ENCODE assay signal across 8 mouse cellular contexts in genomic region chr7:127895442-127895841, GRCm38 (mm10). TPM values are rescaled to one million over a fixed set of nuclear protein-coding genes. Genes with fewer than 3 reads are reported as not detected.
DNase-seq lines count a peak whose midpoint lies in the region; ATAC-seq and TF ChIP-seq lines count a peak whose summit lies in the region.

Gm21974 (minus strand) TSS chr7:127895454.
Vkorc1 (minus strand) TSS chr7:127895617.

- intact Hi-C loops in left cerebral cortex, postnatal 36 days (cut with DNase I) = no loop called here

- peak within 1 kb of the TSS; percentile 51 for H3K9ac ChIP-seq in intestine, postnatal 0 days (ENCODE audit: low read depth, low read length)

- peak; percentile 75 for TF ChIP-seq CTCF in intestine, postnatal 0 days (IDR thresholded peaks at IDR 0.05; ENCODE audit: low read depth)

- H3K27me3 ChIP-seq in embryonic facial prominence, embryonic 10.5 days (replicated peaks; ENCODE audit: low read depth, poor library complexity, severe bottlenecking) = no peaks in the 10 kb centered on the region
- H3K27me3 ChIP-seq in intestine, postnatal 0 days (replicated peaks; ENCODE audit: control insufficient read depth, insufficient read depth, low read length) = no peaks in the 10 kb centered on the region
- H3K27me3 ChIP-seq in midbrain, embryonic 10.5 days (ENCODE audit: low read depth, poor library complexity, severe bottlenecking) = no peaks in the 10 kb centered on the region

- DNase-seq in adrenal gland, postnatal 14 days = peak; percentile 96
- DNase-seq in embryonic facial prominence, embryonic 10.5 days (ENCODE audit: low spot score) = peak; percentile 97
- peak; percentile 93 for DNase-seq in left cerebral cortex, postnatal 36 days (ENCODE audit: low spot score in 2 of 2)
- peak; percentile 91 for DNase-seq in midbrain, embryonic 10.5 days (ENCODE audit: low spot score)
- peak; percentile 95 to 96 for DNase-seq in right cerebral cortex, postnatal 36 days (ENCODE audit: low spot score in 2 of 2)
- DNase-seq in urinary bladder, postnatal 4 days (ENCODE audit: low spot score in 2 of 2) = peak; percentile 94 to 95

- H3K4me1 ChIP-seq in embryonic facial prominence, embryonic 10.5 days = peaks cover 19% of the 10 kb centered on the region
- peaks cover 6% of the 10 kb centered on the region; the same call in 1 of the 2 replicates for H3K4me1 ChIP-seq in intestine, postnatal 0 days (replicated peaks; ENCODE audit: control insufficient read depth, insufficient read depth, low read length)
- peaks cover 17% of the 10 kb centered on the region for H3K4me1 ChIP-seq in midbrain, embryonic 10.5 days

- H3K9me3 ChIP-seq in embryonic facial prominence, embryonic 10.5 days = no peaks in the 10 kb centered on the region
- no peaks in the 10 kb centered on the region for H3K9me3 ChIP-seq in intestine, postnatal 0 days (ENCODE audit: control insufficient read depth)
- no peaks in the 10 kb centered on the region for H3K9me3 ChIP-seq in midbrain, embryonic 10.5 days (replicated peaks)

- H3K4me3 ChIP-seq in embryonic facial prominence, embryonic 10.5 days = peak within 1 kb of the TSS; percentile 64
- H3K4me3 ChIP-seq in intestine, postnatal 0 days (ENCODE audit: low read depth, low read length) = peak within 1 kb of the TSS; percentile 58
- H3K4me3 ChIP-seq in midbrain, embryonic 10.5 days = peak within 1 kb of the TSS; percentile 76

- peak within 1 kb of the TSS; percentile 68 for H3K27ac ChIP-seq in embryonic facial prominence, embryonic 10.5 days (replicated peaks)
- H3K27ac ChIP-seq in intestine, postnatal 0 days (ENCODE audit: low read depth, low read length) = peak within 1 kb of the TSS; percentile 79
- H3K27ac ChIP-seq in midbrain, embryonic 10.5 days (replicated peaks) = peak within 1 kb of the TSS; percentile 76

- H3K36me3 ChIP-seq in embryonic facial prominence, embryonic 10.5 days (replicated peaks) = peaks cover 33% of the 10 kb centered on the region
- peaks cover 20% of the 10 kb centered on the region; the same call in 1 of the 2 replicates for H3K36me3 ChIP-seq in intestine, postnatal 0 days (ENCODE audit: control insufficient read depth, insufficient read depth)
- peaks cover 24% of the 10 kb centered on the region for H3K36me3 ChIP-seq in midbrain, embryonic 10.5 days

- H3K4me2 ChIP-seq in intestine, postnatal 0 days (replicated peaks; ENCODE audit: low read depth) = peak within 1 kb of the TSS; percentile 87

- WGBS in embryonic facial prominence, embryonic 10.5 days = under 1% methylated on average over 26 of the region's 26 CpGs
- 0% methylated on average over 26 of the region's 26 CpGs for WGBS in intestine, postnatal 0 days
- under 1% methylated on average over 26 of the region's 26 CpGs for WGBS in midbrain, embryonic 10.5 days

- peak; percentile 95 for ATAC-seq in granulocyte monocyte progenitor cell, adult 5-6 weeks (replicated peaks; ENCODE audit: poor library complexity, severe bottlenecking)
- peak; percentile 88 for ATAC-seq in intestine, postnatal 0 days

RNA-seq across cellular contexts. Expression of gene Gm21974, which starts in this region (rescaled TPM):
- total RNA-seq in adrenal gland, postnatal 14 days (2021) = not detected in 2 replicates
- not detected in 2 replicates for polyA plus RNA-seq in embryonic facial prominence, embryonic 10.5 days (2016; fragmentation: Nextera tagmentation; extraction: Ambion mirVana)
- total RNA-seq in granulocyte monocyte progenitor cell, adult 5-6 weeks (2014; fragmentation: Nextera tagmentation) = not detected in 2 replicates
- not detected in 2 replicates for total RNA-seq in granulocyte monocyte progenitor cell, adult 5-6 weeks (2017)
- not detected in 2 replicates for polyA plus RNA-seq in intestine, postnatal 0 days (2015; fragmentation: Nextera tagmentation; extraction: Ambion mirVana)
- total RNA-seq in left cerebral cortex, postnatal 36 days (2021) = not detected
- not detected in 2 replicates for polyA plus RNA-seq in midbrain, embryonic 10.5 days (2016; fragmentation: Nextera tagmentation; extraction: Ambion mirVana)

RNA-seq across cellular contexts. Expression of gene Vkorc1, which starts in this region (rescaled TPM):
- 60.7 and 92.8 TPM in 2 replicates for total RNA-seq in adrenal gland, postnatal 14 days (2021)
- polyA plus RNA-seq in embryonic facial prominence, embryonic 10.5 days (2016; fragmentation: Nextera tagmentation; extraction: Ambion mirVana) = 47.6 and 59.1 TPM in 2 replicates
- 93.1 and 126 TPM in 2 replicates for total RNA-seq in granulocyte monocyte progenitor cell, adult 5-6 weeks (2014; fragmentation: Nextera tagmentation)
- total RNA-seq in granulocyte monocyte progenitor cell, adult 5-6 weeks (2017) = 24.9 and 69.4 TPM in 2 replicates
- 194 and 219 TPM in 2 replicates for polyA plus RNA-seq in intestine, postnatal 0 days (2015; fragmentation: Nextera tagmentation; extraction: Ambion mirVana)
- total RNA-seq in left cerebral cortex, postnatal 36 days (2021) = 10 to 100 TPM; 22.2 to 24.5 TPM
- polyA plus RNA-seq in midbrain, embryonic 10.5 days (2016; fragmentation: Nextera tagmentation; extraction: Ambion mirVana) = 43.4 and 44.6 TPM in 2 replicates

Comparison
In these comparisons a context has a peak if more than half of its experiments do, and no peak if none do; other contexts are left out.
1. Peak in every context shown above with its lines: DNase-seq, ATAC-seq, H3K4me3 ChIP-seq and H3K27ac ChIP-seq.